Mouse (Mus musculus) brain, embryonic 14.5 days (tissue): ENCODE results near the gene Shisal2a. TPM values are rescaled to one million over a fixed set of nuclear protein-coding genes. Genes with fewer than 3 reads are reported as not detected.
"Not testable (repeated sequence)": the region's sequence is repeated elsewhere in the genome, so short reads cannot be mapped to it uniquely, and the experiment has no call there.

Source experiments
- DNase-seq: peaks from one replicate; pipeline ENCODE4 v3.0.0-alpha.2; 2011; ENCODE audit warnings: low read depth
- CTCF ChIP-seq: fragments of 200-500 bp; IDR thresholded peaks from 2 replicates; pipeline ENCODE4 v1.5.1; 2012; ENCODE audit warnings: inconsistent platforms, mild to moderate bottlenecking, moderate library complexity, borderline replicate concordance; ENCODE audit not compliant: insufficient read depth, insufficient read length; ENCODE audit errors: extremely low read depth
- POLR2A ChIP-seq: fragments of 200-500 bp; IDR thresholded peaks from 2 replicates; pipeline ENCODE4 v1.6.1; 2012; ENCODE audit warnings: mild to moderate bottlenecking, inconsistent platforms, borderline replicate concordance; ENCODE audit not compliant: poor library complexity, insufficient read depth, insufficient read length, severe bottlenecking; ENCODE audit errors: extremely low read depth
- polyA plus RNA-seq: library from polyadenylated mRNA; depleted of rRNA; stranded (reverse); fragments of >200 nt; gene quantifications from 2 replicates; pipeline ENCODE4 v1.2.3, GENCODE M21; 2012

Gene Shisal2a
- polyA plus RNA-seq, 1 experiment = 4.7 TPM

- DNase-seq = no peak
- TF ChIP-seq CTCF = no peak
- no peak for TF ChIP-seq POLR2A
These were observed 13.9 kb downstream of the Shisal2a start for GRCm38 (mm10) chr4:108369254-108369653.

GRCm38 (mm10) chr4:108364111-108364476 is 19.1 kb downstream of the Shisal2a start:
- TF ChIP-seq POLR2A (no peak), CTCF (no peak)
- DNase-seq = no peak

GRCm38 (mm10) chr4:108363355-108364110 is 19.6 kb downstream of the Shisal2a start:
- peak; percentile 55 for DNase-seq
- TF ChIP-seq POLR2A (no peak), CTCF (no peak)

DNA sequence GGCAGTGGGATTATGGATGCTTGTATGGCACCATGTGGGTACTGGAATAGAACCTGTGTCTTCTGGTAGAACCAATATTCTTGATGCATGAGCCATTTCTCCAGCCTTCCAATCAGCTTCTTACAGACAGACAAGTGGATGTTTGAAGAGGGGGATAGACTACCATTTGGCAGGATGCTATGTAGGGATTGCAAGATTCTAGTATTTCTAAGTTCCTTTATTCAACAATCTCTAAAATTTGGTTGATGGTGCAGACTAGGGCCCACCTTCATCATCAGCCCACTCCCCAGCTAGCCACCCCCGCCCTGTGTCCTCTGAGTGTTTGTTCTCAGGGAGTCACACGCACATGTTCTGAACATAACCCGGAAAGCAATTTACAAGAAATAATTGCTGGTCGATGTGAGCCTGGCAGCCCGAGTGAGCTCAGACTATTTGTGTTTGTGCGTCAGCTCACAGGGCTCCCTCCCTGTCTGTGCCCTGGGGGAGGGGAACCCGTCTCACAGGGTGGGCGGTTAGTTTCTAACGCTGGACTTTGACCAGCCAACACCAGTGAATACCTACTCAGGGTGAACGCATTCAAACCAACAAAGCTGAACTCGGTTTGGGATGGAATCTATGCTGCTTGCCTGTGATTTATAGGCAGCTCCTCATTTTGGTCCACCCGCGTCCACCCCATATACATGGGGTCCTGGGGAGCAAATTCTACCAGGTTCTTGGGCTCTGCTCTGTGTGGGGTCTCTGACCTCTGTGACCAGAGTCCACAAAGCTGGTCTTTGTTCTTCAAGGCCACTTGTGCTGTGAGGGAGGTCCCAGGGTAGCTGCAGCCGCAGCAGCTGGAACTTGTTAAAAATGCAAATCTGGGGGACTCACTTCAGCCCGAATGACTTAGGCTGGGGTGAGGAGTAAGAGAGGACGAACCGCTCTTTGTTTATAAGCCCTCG is 20.6 kb downstream of the Shisal2a start:
- peak; percentile 84 for DNase-seq
- no peak for TF ChIP-seq POLR2A

GRCm38 (mm10) chr4:108360136-108361055 is 22.8 kb downstream of the Shisal2a start:
- peak; percentile 60; the same call in 1 of the 2 replicates for TF ChIP-seq POLR2A
- TF ChIP-seq CTCF = no peak
- peak; percentile 99 for DNase-seq

DNA sequence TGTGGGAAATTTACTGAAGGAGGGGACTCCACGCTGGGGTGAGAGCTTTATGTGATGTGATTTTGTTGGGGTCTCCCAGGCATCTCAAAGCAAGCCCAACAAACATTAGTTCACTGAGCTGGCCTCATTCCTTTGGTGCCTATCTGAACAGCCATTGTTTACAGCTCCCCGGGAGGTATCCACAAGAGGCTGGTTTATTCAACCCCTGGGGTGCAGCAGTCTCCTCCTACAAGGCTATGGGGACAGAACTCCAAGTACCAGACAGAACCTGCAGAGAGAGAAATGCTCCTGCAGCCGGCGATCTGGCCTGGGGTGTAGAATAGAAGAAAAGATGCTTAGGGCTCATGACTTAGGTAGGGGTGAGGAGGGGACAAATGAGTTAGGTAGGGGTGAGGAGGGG is 24.7 kb downstream of the Shisal2a start:
- TF ChIP-seq CTCF (no peak), POLR2A (no peak)
- DNase-seq = no peak

DNA sequence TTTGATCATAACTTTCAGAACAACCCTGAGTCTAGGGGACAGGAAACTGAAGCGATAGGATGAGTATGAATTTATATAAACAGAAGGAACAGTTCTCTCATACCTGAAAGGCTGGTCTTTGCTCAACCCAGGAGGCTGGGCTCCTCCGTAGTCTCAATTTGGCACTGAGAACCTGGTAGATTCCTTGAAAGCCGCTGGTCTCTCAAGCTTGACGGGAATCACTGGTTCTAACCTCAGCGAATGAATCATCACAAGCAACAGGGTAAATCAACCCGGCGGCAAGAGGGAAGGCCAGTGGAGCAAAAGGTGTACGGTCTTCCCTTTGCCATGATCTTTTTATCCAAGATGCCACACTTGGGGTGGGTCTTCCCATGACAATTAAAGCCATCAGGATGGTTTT is 25.7 kb downstream of the Shisal2a start:
- no peak for TF ChIP-seq CTCF
- TF ChIP-seq POLR2A = no peak
- DNase-seq = no peak

DNA sequence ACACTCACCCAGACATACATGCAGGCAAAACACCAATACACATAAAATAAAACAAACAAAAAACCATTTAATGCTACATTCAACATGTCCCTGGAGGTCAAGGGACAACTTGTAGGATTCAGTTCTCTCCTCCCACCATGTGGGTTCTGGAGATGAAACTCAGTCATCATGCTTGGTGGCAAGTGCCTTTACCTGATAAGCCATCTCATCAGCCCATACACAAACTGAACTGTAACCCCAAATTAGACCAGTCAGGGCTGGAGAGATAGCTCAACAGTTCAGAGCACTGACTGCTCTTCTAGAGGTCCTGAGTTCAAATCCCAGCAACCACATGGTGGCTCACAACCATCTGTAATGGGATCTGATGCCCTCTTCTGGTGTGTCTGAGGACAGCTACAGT is 29.6 kb downstream of the Shisal2a start:
- DNase-seq = not testable (repeated sequence)

GRCm38 (mm10) chr4:108350819-108351218 is 32.3 kb downstream of the Shisal2a start:
- peak; percentile 87 for DNase-seq
- TF ChIP-seq POLR2A = no peak

DNA sequence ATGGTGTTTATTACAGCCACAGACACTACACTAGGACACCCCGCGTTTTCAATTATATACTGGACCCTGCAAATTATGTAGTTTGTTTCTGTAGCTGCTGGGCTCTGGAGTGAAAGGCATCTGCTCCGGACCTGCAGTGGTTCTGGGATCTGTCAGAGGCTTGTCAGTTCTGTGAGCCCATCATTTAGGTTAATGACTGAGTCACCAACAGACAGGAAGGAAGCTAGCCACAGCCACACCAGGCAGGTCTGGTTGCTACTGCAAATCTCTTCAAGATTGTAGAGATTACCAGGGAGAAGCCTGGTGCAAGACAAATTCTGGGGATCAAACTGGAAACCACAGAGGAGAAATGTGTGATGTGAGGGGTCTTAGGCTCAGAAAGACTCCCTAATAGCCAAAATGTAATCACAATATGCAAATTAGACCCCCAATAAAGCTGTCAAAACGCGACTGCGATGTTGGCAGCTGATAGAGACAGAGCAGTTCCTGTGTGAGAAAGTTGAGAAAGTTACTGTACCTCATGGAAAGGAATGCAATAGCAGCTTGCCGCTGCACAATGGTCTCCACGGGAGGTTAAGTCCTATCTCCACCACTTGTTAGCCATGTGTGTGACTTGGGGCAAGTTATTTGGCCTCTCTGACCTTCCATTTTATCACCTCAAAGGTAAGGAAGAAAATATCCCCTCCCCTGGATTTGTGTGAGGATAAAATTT is 33.2 kb downstream of the Shisal2a start:
- TF ChIP-seq POLR2A (no peak), CTCF (no peak)
- no peak for DNase-seq

DNA sequence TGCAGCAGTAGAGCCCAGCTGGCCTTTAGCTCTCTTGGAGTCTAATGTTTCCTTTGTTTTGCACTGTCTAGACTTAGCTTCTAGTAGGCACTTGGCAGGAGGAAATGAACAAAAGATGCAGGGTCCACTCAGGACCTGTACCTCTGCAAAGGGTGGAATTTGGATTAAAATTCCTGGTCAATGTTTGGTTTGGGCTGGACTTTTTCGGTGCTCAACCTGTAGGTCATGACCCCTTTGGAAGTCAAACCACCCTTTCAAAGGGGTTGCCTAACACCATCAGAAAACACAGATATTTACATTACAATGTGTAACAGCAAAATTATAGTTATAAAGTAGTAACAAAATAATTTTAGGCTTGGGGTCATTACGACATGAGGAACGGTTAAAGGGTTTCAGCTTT is 34.1 kb downstream of the Shisal2a start:
- TF ChIP-seq POLR2A (no peak), CTCF (no peak)

More for the DNA sequence above, 34.1 kb downstream of the Shisal2a start:
- no peak for DNase-seq
